Mouse (Mus musculus) kidney, postnatal 25 days (tissue): Measurements from ENCODE around the gene Gm10645.

Experiments used
- DNase-seq, 2 experiments: peaks; one replicate each; pipeline ENCODE4 v3.0.0; 2021; ENCODE audit warnings: mixed read lengths in 2 of 2

Gene Gm10645

DNA sequence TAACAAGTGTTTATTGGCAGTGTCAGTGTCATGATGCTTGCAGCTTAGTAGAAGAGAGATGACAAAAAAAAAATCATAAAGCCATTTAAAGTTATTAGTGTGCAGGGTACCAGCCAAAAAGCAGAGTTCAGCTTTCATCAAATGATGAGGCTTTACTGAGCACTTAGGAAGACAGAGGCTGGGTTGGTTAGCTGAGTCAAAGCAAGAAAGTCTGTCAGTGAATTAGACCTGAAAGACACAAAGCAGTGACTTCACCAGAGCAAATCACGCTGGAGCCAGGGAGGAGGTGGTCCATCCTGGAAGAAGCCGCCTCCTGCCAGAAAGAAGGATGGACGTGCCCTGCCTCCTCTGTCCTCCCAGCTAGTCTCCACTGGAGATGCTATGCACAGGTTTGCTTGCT, 2.0 kb upstream of the Gm10645 start:
- DNase-seq = no peak

DNA sequence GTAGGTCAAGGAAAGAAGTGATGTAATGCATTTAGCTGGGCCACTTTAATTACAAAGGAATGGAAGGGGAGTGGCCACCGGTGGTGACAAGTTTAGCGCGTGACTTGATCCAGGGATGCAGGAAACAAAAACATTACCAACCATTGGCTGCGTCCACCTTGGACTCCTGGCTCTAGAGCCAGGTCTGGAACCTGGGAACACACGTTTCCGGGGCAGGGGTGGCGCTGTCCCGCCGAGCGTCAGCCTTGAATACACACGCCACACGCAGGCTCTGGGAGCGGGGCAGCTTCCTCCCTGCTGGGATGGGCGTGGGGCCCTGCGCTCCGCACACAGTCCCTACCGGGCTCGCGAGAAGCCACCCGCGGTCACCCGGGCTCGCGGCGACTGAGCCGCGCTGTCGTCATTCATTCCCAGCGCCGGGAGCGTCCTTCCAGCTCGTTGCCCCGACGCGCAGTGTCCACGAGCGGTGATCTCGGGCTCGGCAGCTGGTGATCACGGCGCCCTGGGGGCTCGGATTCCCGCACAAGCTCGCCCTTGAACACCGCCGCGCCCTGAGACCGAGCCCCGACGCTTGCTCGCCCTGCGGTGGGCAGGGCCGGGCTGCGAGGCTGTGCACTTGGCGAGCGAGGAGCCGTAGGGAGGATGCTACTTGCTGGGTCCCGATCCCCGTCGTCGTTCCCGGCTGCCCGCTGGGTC, 587 bp downstream of the Gm10645 start, which contains the start of gene Tbc1d9:
Gene Tbc1d9, plus strand, starts transcription at position 118 of the 696 bp plus-strand sequence.
- DNase-seq = peak; percentile 58 to 83

DNA sequence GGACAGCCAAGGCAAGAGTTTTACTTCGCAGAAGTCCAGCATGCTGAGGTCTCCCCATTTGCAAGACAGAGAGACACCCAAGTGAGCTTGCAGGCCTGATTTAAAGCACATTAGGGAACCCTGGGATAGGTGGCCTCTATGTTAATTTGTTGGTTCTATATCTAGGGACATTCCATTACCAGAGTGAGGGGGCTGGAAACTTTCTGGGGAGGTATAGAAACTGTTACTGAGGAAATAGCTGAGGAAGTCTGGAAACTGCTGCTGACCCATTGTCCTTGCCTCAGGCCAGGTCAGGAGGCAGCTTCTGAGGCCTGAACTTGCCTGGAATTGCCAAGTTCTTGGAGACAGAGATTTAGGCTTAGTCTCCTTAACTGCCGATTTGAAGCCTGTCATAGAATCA, 5.4 kb downstream of the Gm10645 start:
- no peak for DNase-seq

DNA sequence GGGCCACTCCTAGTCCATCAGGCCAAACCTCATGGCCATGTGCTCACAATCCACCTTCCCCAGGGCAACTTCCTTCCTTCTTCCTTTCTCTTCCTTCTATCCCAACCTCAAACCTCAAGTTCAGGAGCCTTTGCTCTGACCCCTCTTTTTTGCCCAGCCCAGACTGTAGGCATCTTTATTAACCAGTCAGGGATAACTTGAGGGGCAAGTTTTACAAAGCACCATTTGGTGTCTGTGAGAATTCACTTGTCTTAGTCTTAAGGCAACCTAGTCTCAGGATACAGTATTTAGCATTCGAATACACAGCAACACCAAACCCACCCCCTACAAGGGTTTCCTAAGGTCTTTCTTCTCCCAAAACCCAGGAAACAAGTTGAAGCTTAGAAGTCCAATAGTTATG, 6.4 kb downstream of the Gm10645 start:
- DNase-seq = no peak

DNA sequence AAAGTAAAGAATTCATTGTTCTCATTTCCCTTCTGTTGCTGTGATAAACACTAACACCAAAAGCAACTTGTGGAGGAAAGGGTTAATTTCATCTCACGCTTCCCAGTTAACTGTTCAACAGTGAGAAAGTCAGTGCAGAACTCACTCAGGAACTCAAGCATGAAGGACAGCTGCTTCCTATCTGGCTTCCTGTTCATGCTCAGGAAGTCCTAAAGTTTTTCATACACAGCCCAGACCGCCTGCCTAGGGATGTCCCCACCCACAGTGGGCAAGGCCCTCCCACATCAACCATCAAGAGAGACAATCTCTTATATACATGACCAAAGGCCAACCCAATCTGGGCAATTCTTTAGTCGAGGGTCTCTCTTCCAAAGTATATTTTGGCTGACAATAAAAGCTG, 7.0 kb downstream of the Gm10645 start:
- no peak for DNase-seq

DNA sequence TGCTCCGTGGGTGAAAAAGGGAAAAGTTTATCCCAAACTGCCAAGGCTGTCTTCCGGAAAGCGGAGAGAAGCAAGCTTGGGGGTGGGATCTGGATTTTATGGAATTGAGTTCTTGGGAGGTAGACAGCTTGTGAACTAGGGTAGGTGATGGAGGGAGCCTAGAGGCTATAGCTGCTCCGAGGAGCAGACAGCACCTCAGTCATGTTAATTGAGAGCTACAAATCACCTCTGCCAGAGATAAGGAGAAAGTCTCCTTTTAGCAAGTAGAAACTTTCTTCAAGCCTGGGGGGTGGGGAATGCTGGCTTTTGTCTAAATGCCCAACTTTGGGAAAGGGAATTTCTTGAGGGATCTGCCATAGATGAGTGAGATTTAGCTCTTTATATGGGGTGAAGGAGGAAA, 10.9 kb downstream of the Gm10645 start:
- DNase-seq = no peak

DNA sequence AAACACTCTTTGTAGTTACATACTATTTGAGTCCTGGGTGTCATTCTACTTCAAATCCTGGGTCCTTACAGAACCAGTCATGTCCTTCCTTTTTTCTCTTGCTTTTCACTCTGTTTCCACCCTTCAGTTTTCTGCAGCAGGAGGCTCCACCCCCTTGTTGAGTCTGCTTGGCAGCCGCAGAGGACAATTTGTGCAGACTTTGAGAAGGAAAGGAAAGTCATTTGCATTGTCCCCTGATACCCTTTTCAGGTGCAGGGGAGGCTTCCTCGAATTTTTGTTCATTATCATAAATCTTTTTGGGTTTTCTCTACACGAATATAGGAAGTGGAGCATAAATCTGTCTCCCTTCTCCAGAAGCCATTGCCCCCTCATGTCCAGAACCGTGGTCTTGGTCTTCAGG, 13.5 kb downstream of the Gm10645 start:
- no peak for DNase-seq

DNA sequence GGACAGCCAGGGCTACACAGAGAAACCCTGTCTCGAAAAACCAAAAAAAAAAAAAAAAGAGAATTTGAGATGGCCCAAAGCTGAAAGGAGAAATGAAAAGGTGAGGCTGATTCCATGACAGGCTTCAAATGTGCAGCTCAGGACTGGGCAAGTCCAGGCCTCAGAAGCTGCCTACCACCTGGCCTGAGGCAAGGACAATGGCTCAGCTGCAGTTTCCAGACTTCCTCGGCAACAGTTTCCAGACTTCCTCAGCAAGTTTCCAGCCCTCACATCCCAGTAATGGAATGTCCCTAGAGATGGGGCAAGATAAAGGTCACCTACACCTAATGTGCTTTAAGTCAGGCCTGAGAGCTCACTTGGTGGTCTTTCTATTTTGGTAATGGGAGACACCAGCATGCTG, 13.9 kb downstream of the Gm10645 start:
- DNase-seq = no peak

DNA sequence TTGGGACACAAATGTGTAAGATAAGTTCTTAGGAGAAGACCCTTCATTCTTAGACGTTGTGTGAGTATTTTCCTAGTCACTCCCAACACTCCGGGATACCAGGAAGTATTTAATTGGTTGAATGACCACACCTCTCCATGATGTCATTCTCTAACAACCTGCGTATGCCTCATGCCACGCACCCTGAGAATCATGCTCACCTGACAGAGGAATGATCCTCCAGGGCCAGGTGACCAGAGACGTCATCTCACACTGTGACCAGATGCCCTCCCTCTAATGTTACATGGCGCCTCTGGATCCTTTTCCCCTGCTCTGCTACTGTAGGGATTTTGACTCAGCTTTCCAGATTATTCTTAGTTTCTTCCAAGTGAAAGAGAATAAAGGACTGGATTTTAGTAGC, 16.8 kb downstream of the Gm10645 start:
- DNase-seq = no peak

DNA sequence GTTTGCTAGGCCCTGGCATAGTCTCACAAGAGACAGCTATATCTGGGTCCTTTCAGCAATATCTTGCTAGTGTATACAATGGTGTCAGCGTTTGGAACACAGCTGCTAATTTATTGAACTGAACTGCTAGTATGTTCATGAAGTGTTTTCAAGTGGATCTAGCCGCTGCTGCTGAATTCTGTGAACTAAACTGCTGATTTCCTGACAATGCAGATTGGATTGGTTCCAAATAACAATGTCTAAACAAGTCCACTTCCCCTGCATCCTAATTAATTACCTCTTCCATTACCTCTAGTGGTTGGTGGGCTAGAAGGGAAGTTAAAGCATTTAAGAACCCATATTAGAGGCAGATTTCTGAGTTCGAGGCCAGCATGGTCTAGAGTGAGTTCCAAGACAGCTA, 20.5 kb downstream of the Gm10645 start:
- no peak for DNase-seq

DNA sequence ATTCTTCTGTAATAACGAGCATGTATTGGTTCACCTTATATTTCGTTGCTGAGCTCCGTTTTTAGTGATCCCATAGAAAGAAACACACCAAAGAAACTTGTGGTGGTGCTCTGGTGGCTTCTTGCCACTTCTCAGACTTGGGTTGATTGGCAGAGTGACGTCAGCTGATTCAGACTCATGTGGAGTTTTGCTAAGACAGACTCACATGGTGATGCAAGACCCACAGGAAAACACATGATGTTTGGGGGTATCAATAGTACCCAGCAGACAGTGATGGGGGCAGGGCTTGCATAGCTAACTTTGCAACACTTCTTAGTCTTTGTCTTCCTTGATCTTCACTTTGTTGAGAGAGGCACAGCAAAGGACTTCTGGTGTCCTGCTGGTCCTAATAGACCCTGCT, 21.4 kb downstream of the Gm10645 start:
- no peak for DNase-seq

DNA sequence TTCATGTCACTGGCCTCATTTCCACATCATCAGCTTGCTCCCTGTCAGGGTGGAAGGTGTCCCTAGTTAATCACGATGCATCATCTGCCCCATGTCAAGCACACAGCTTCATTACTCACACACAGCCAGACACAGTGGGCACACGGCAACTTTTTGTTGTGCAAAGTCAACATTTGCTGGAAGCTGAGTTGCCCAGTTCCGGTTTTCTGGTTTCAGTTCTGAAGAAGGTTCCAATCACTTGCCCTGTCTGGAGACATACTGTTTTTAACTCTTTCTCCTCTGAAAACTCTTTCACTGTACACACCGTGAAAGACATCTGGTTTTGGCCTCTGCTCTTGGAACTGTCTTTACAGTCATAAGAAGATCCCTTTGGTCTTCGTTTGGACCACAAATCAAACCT, 24.6 kb downstream of the Gm10645 start:
- no peak for DNase-seq

DNA sequence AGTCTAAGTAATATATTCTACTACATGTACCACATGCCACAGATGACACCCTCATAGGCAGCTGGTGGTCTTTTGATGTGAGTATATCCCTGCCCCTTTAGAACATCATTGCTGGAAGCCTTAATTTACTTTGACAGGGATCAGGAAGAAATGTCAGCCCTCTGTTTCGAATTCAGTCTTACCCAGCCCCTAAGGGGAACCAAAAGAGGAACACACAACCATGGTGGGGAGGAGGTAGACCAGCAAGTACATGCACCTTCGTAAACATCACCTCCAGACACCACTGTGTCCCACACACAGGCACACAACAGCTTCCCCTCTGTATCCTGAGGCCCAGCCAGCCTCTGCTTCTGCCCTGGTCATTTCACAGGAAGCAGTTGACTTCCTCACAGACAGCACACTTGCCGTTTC, 25.3 kb downstream of the Gm10645 start:
- DNase-seq = no peak

DNA sequence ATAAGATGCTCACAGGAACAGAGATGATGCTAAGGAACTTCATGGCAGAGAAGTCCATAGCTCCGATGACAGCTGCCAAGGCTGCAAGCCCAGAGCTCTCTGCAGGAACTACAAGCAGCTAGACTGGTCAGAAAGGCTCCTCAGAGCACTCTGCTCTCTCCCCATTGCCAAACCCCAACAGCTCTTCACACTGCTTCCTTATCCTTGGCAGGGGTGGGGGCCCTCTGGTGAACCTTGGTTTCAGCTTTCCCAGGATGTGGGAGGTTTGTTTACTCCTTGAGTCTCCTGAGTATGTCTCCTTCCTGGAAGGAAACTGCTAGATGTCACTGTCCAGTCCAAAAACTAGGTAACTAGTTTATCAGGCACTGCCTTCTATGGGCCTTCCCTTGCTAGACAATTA, 25.9 kb downstream of the Gm10645 start:
- no peak for DNase-seq

DNA sequence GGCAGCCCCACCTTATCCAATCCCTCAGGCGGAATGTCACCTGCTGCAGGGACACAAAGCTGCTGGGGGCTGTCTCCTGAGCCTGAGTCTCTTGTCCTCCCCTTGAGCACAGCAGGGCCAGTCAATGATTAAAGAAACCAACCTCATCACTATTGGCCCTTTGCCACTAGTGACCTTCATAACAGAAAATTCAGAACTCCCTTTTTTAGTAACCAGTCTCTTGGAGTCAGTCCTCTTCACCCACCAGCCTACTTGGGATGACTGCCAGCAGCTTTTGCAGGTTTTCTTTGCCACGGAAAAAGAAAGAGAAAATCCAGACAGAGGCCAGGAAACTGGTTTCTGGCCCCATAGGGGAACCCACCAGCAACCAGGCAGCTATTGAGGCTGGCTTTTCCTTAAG, 30.9 kb downstream of the Gm10645 start:
- DNase-seq = peak; percentile 38 to 44
